Mouse (Mus musculus): ENCODE data around the gene Fam8a1. TPM values are rescaled to one million over a fixed set of nuclear protein-coding genes. Genes with fewer than 3 reads are reported as not detected.

Gene Fam8a1
- polyA plus RNA-seq (2012; rRNA removed), result 6.7 and 10.7 TPM in 2 replicates

GRCm38 (mm10) chr13:46669048-46669619 lies at the start of gene Fam8a1:
Fam8a1 (plus strand) TSS chr13:46669522.

Other genes starting within 250 kb of the Fam8a1 start
- gene Cap2, start 167.7 kb upstream of the Fam8a1 start, polyA plus RNA-seq (2012; rRNA removed), result 6.4 and 7.8 TPM in 2 replicates
- 10.2 and 10.5 TPM in 2 replicates for gene Nup153, start 58.4 kb downstream of the Fam8a1 start, polyA plus RNA-seq (2012; rRNA removed)

Data from stomach, adult 2 months (tissue).